Mouse (Mus musculus): ENCODE measurements at regions not wholly inside any gene's neighbourhood (a gene's known extent, or its start where the extent isn't known, plus 50 kb on each side); places are given as distances from the start of the nearest gene placed in this dataset.
A peak's percentile ranks its signal among the peaks of the same experiment; 100 is the strongest.

DNA sequence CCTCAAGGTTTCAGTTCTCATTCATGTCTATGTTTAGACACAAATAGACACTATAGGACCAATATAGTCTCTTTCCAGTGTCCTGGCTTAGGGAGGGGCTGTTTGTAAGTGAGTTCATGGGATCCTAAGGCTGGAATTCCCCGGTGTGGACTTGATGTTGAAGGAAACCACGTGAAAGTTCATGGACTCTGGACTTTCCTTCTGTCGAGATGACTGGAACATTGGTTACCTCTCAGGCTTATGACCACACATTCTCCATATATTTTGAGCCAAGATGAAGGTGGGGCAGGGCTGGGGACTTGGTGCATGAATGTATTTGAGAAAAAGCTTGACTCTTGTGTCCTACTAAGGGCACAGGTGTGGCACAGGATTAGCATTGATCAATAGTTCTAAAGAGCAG, 206.3 kb upstream of the Ankrd55 start:
- no peak for DNase-seq

GRCm38 (mm10) chr13:112084484-112085278, 203.6 kb upstream of the Ankrd55 start:
- DNase-seq: peak; percentile 64

DNA sequence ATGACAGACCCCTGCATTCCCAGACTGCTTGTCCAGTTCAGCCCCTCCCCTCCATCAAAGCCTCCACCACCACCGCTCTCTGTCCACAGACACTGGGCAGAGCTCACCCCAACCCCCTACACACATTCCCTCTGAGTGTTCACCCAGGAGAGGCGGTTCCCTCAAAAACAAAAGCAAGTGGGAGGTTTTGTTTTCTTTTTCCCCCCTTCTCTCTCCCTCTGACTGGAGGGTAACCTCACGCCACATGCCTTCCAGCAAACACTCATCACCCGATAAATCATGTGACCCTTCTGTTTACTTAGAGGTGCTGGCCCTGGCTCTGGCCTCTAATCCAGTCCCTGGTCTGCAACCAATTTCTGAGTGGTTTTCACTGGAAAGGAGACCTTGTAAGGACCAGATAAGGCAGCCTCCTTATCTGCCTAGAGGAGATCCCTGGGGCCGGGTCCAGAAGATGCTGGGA, 199.9 kb upstream of the Ankrd55 start:
- peak; percentile 59 for DNase-seq

DNA sequence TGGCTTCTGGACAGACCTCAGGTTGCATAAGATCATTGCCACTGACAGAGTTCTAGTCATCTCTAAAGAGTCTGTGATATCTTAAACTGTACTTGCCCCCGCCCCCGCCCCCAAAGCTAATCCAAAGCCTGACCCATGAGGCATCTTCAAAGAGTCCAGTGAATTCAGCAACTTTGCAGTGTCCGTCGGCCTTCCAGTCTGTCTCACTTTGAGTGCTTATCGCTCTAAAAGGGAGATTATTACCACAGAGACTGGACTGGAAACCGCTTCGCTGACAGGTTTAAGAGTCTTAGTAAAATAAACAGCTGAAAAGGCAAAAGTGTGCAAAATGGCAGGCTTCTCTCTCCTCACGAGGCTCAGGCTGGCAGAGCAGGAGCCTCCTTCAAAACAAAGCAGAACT, 197.5 kb upstream of the Ankrd55 start:
- no peak for DNase-seq

- DNase-seq: no peak
Observed at GRCm38 (mm10) chr13:112095595-112096139, 192.6 kb upstream of the Ankrd55 start.

- peak; percentile 65 for DNase-seq
Observed at GRCm38 (mm10) chr13:112099953-112100591, 188.2 kb upstream of the Ankrd55 start.

DNA sequence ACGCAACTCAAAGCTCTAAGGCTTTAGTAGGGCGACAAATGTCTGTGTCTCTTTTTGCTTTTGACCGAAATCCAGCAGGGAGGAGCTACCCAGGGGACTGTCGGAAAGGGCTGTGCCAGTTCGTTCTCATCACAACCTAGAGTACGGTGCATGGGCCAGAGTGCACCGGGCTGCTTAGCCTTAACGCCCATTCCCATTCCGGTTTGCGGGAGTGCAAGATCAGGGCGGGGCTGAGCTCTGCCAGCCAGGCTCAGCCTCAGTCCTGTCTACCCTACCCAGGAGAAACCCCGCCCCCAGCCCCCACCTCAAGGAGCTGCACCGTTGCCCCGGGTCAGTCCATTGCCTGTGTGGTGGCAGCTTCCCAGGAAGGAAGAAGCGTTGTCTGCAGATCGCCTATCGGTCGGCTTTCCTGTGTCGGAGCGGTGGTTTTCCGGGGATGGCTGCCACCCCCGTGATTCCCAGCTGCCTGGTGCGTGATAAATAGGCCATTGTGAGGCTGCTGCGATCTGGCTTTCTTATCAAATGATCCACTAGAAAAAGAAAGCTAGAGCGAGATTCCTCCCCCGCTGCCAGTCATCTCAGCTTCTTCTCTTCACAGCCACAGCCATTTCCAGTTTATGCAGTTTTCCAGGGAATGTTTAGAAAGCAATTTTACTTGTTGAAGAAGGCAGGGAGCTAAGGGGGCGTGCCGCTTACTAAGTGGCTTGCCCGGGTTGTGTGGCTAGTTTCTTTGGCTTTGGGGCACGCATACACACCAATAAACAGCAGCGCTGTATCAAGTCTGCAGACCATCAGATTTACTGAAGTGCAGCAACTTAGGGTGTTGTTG, 187.4 kb upstream of the Ankrd55 start:
- DNase-seq: peak; percentile 91

DNA sequence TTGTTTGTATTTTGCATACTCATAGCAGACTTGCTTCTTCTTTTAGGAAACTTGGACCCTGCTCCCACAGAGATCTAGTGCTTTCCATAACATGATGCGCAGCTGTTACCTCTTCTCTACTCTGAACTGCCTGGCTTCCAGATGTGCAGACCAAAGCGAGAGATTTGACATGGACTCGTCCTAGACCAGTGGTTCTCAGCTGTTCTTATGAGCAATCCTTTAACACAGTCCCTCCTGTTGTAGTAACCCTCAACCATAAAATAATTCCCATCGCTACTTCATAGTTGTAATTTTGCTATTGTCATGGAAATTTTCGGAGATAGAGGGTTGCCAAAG, 186.9 kb upstream of the Ankrd55 start:
- no peak for DNase-seq

DNA sequence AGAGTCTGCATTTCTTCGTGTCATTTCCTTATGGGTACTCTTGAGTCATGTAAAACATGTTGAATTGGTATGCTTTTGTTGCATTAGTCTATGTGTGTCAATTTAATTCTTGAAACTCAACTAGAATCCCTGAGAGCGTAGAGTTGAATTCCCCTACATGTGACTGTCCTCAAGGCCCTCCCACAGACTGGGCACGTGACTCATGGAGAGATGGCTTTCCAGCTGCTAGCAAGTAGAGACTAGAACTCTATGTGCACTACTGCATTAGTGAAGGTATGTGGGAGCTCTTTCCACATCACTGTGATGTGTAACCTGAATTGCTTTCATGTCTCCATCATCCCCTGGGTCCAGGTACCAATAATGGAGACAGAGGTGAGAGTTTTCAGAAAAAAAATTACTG, 182.3 kb upstream of the Ankrd55 start:
- DNase-seq: no peak

GRCm38 (mm10) chr13:112114741-112115201, 173.5 kb upstream of the Ankrd55 start:
- DNase-seq: peak; percentile 36

DNA sequence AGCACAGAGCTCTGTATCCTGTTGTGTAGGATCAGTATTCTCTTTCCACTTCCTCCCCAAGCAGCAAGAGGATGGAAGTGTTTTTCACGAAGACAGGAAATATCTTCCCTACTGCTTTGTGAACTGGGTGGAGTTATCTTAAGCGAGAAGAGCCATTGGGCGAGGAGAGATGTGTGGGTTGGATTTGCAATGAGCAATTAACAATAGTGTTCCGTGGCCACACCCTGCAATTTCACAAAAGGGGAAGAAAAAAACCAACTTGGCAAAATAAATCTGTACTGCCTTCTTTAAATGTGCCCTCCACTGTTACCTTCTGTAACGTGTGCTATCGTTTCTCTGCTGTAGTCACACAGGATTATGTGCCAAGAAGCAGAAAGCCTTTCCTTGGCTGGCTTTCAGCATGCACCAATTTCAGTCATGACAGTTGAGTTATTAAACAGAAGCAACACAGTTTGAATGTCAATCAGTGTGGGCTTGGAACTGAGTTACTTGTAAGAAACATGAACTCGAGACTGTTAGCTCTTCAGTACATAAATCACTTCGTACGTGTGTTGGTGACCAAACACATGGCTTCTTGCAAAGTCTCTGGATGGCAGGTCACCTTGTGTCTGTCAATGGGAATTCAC, 172.0 kb upstream of the Ankrd55 start:
- no peak for DNase-seq

GRCm38 (mm10) chr13:112118564-112118963, 169.7 kb upstream of the Ankrd55 start:
- DNase-seq: no peak

- DNase-seq: peak; percentile 60
Observed at GRCm38 (mm10) chr13:112119611-112120041, 168.6 kb upstream of the Ankrd55 start.

DNA sequence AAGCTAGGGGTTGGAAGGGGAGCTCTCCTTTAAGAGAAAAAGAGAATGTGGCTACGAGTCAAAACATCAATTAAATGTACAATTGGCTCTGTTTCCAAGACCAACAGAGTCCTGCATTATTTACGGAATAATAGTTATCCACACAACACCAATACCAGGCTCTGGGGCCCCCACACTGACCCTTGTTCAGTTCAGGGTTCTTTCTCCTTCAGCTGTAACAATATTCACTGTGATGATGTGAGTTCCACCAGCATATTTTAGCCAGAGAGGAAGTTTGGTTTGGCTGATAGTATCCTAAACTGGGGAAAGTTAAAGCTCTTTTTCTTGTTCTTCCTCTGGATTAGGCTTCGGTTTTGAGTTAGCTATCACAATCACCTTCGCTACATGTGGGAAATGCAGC, 167.9 kb upstream of the Ankrd55 start:
- no peak for DNase-seq

DNA sequence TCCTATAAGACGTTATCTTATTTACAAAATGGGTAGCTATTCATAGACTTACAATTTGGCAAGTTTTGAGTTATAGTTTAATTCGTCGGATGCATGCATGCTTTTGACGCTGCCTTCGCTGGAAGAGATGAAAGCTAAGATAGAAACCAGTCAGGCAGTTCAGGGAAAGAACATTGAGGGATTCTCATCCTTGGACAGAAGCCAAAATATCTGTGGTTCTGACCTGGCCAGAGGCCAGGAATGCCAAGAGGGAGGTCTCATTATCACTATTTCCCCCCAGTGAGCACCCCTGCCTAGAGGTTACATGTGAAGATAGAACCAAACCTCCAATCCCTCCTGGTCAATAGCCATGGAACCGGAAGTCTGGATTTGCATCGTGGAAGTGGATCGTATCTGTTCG, 167.1 kb upstream of the Ankrd55 start:
- DNase-seq: no peak

- no peak for DNase-seq
Observed at GRCm38 (mm10) chr13:112122842-112123373, 165.3 kb upstream of the Ankrd55 start.

GRCm38 (mm10) chr13:112125769-112126469, 162.3 kb upstream of the Ankrd55 start:
- no peak for DNase-seq

- no peak for DNase-seq
Observed at GRCm38 (mm10) chr13:112130220-112130619, 158.0 kb upstream of the Ankrd55 start.

GRCm38 (mm10) chr13:112130774-112131173, 157.5 kb upstream of the Ankrd55 start:
- no peak for DNase-seq

DNA sequence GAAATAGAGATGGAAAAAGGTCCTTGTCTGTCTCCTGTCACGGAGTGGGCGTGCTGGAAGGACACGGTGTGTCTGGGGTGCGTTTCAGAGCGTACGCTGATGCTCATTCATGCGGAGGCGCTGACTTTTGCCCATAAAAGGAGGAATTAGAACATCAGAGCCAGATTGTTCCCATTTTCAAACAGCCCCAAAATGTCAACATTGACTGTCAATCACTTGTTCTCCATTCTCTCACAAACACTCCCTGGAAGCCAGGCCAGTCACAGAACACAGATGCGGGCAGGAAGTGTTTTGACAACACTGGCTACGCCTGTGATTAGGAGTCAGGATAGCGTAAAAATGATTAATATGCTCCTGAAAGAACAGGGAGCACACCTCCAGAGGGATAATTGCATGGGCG, 157.1 kb upstream of the Ankrd55 start:
- no peak for DNase-seq

GRCm38 (mm10) chr13:112133736-112134135, 154.5 kb upstream of the Ankrd55 start:
- DNase-seq: no peak

- DNase-seq: no peak
Observed at GRCm38 (mm10) chr13:112134701-112135100, 153.6 kb upstream of the Ankrd55 start.

Measured in kidney, postnatal 10 days (tissue).